Mouse (Mus musculus): Measurements from ENCODE around the gene Slc1a5. TPM values are rescaled to one million over a fixed set of nuclear protein-coding genes. Genes with fewer than 3 reads are reported as not detected.

Gene Slc1a5
- polyA plus RNA-seq (2012; ENCODE audit: insufficient read depth, low replicate concordance) = 35.2 and 52.2 TPM in 2 replicates

- peak within 1 kb of the TSS; percentile 98 for H3K4me3 ChIP-seq (replicated peaks)
- H3K36me3 ChIP-seq (replicated peaks; ENCODE audit: low read length) = peaks cover 11% of the 10 kb centered on the region
- H3K27me3 ChIP-seq (replicated peaks) = no peaks in the 10 kb centered on the region
- TF ChIP-seq FLI1 (IDR thresholded peaks at IDR 0.05; ENCODE audit: low read length) (0 out of 2 replicates have a peak, but pooled peaks have one; percentile 22), GATA1 (IDR thresholded peaks at IDR 0.05; ENCODE audit: borderline replicate concordance, low read length) (no peak)
- H3K4me1 ChIP-seq = peaks cover 63% of the 10 kb centered on the region
- H3K9me3 ChIP-seq = no peaks in the 10 kb centered on the region
These were observed at the start of gene Slc1a5 for GRCm38 (mm10) chr7:16780825-16781554. TSS of gene Slc1a5 (plus strand) at chr7:16781340.

- Histone ChIP-seq H3K9me3 (no peaks in the 10 kb centered on the region), H3K27me3 (replicated peaks) (no peaks in the 10 kb centered on the region)
These were observed 49.2 kb upstream of the Slc1a5 start for GRCm38 (mm10) chr7:16731893-16732422.

DNA sequence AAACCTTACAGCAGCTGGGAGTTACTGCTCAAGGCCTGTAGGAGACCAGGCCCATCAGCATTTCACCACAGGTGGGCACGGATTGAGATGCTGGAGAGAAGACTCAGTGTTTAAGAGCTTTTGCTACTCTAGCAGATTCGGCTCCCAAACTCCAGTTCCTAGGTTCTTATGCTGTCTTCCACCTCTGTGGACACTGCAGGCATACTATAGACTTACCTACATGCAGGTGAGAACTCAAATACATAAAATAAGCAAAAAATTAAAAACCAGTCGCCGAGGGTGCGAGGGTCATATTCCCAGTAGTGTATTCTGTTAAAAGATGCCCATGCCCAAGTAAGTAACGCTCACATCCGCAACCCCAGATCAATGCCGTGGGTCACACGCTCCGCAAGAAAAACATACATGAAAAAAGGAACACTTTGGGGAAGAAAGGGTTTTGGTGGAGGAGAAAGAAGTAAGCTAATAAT, 43.5 kb upstream of the Slc1a5 start:
- Histone ChIP-seq H3K27me3 (replicated peaks) (no peaks in the 10 kb centered on the region), H3K4me1 (peaks cover 49% of the 10 kb centered on the region), H3K9me3 (no peaks in the 10 kb centered on the region), H3K4me3 (replicated peaks) (peak overlapping the region; percentile 97), H3K36me3 (replicated peaks; ENCODE audit: low read length) (peaks cover 25% of the 10 kb centered on the region)
- TF ChIP-seq FLI1 (IDR thresholded peaks at IDR 0.05; ENCODE audit: low read length) (no peak), GATA1 (IDR thresholded peaks at IDR 0.05; ENCODE audit: borderline replicate concordance, low read length) (no peak)

More at GRCm38 (mm10) chr7:16731893-16732422, 49.2 kb upstream of the Slc1a5 start:
- TF ChIP-seq FLI1 (IDR thresholded peaks at IDR 0.05; ENCODE audit: low read length) (no peak), GATA1 (IDR thresholded peaks at IDR 0.05; ENCODE audit: borderline replicate concordance, low read length) (no peak)
- H3K4me1 ChIP-seq = peaks cover 27% of the 10 kb centered on the region
- H3K36me3 ChIP-seq (replicated peaks; ENCODE audit: low read length) = no peaks in the 10 kb centered on the region
- no peak overlapping the region for H3K4me3 ChIP-seq (replicated peaks)

DNA sequence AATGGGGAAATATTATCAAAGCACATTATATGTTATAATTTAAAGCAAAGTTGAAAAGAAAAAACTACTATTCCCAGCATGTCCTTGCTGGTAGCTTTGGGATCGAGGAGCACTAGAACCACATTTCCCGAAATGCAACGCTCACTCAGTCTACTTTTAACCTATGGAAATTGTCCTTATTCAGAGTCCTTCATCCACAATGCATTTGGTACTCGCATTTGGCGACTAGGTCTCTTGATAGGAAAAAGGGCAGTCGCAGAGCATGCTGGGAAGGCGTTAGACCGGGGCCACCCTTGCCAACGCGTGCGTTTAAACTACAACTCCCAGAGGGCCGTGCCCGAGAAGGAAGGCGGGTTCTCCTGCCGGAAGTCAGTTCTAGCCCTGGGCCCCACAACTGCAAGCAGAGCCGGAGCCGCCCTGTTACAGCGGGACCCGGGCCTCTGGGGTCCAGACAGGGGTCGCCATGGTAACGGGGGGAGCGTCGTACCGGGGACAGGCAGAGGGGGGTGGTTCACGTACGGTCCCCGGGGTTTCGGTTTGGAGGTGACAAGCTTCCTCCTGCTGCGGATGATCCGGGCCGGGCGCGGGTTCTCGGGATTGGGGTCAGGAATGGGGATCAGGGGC, 43.0 kb upstream of the Slc1a5 start, which contains the start of gene Ap2s1:
TSS of gene Ap2s1 (plus strand) at position 338 of the 624 bp plus-strand sequence.
- Histone ChIP-seq H3K4me1 (peaks cover 55% of the 10 kb centered on the region), H3K36me3 (replicated peaks; ENCODE audit: low read length) (peaks cover 30% of the 10 kb centered on the region)
- TF ChIP-seq FLI1 (IDR thresholded peaks at IDR 0.05; ENCODE audit: low read length) (no peak), GATA1 (IDR thresholded peaks at IDR 0.05; ENCODE audit: borderline replicate concordance, low read length) (no peak)

GRCm38 (mm10) chr7:16739056-16739604, 42.0 kb upstream of the Slc1a5 start:
- Histone ChIP-seq H3K9me3 (no peaks in the 10 kb centered on the region), H3K27me3 (replicated peaks) (no peaks in the 10 kb centered on the region), H3K4me1 (peaks cover 61% of the 10 kb centered on the region), H3K36me3 (replicated peaks; ENCODE audit: low read length) (peaks cover 40% of the 10 kb centered on the region), H3K4me3 (replicated peaks) (peak overlapping the region; percentile 97)
- no peak for TF ChIP-seq GATA1 (IDR thresholded peaks at IDR 0.05; ENCODE audit: borderline replicate concordance, low read length)
- no peak for TF ChIP-seq FLI1 (IDR thresholded peaks at IDR 0.05; ENCODE audit: low read length)

More for the DNA sequence above, 43.0 kb upstream of the Slc1a5 start, which contains the start of gene Ap2s1:
- Histone ChIP-seq H3K9me3 (no peaks in the 10 kb centered on the region), H3K27me3 (replicated peaks) (no peaks in the 10 kb centered on the region), H3K4me3 (replicated peaks) (peak within 1 kb of the TSS; percentile 97)

GRCm38 (mm10) chr7:16745373-16745772, 35.8 kb upstream of the Slc1a5 start:
- TF ChIP-seq FLI1 (IDR thresholded peaks at IDR 0.05; ENCODE audit: low read length) (no peak), GATA1 (IDR thresholded peaks at IDR 0.05; ENCODE audit: borderline replicate concordance, low read length) (no peak)
- Histone ChIP-seq H3K4me3 (replicated peaks) (peak overlapping the region; percentile 64), H3K9me3 (no peaks in the 10 kb centered on the region), H3K4me1 (peaks cover 70% of the 10 kb centered on the region), H3K27me3 (replicated peaks) (no peaks in the 10 kb centered on the region), H3K36me3 (replicated peaks; ENCODE audit: low read length) (peaks cover 97% of the 10 kb centered on the region)

DNA sequence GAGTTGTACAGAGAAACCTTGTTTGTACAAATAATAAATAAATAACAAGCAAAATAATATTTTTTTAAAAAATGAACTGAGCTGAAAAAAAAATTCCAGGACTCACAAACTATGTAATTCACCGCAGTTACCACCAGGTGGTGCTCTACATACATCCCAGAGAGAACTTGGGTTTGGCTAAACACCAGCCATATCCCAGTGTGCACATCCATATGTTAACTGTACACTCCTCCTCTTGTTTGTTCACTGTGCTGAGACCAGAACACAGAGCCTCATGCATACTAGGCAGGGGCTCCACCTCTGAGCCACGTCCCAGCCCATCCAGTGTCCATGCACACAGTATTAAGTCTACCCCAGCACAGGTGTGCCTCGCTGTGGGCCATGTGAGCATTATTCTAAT, 35.0 kb upstream of the Slc1a5 start:
- TF ChIP-seq FLI1 (IDR thresholded peaks at IDR 0.05; ENCODE audit: low read length) = no peak
- TF ChIP-seq GATA1 (IDR thresholded peaks at IDR 0.05; ENCODE audit: borderline replicate concordance, low read length) = no peak
- H3K27me3 ChIP-seq (replicated peaks) = no peaks in the 10 kb centered on the region
- H3K4me1 ChIP-seq = peaks cover 63% of the 10 kb centered on the region
- H3K9me3 ChIP-seq = no peaks in the 10 kb centered on the region
- peaks cover 96% of the 10 kb centered on the region for H3K36me3 ChIP-seq (replicated peaks; ENCODE audit: low read length)
- H3K4me3 ChIP-seq (replicated peaks) = no peak overlapping the region

- Histone ChIP-seq H3K36me3 (replicated peaks; ENCODE audit: low read length) (peaks cover 82% of the 10 kb centered on the region), H3K4me1 (peaks cover 53% of the 10 kb centered on the region), H3K4me3 (replicated peaks) (no peak overlapping the region), H3K9me3 (no peaks in the 10 kb centered on the region), H3K27me3 (replicated peaks) (no peaks in the 10 kb centered on the region)
- TF ChIP-seq FLI1 (IDR thresholded peaks at IDR 0.05; ENCODE audit: low read length) = no peak
- no peak for TF ChIP-seq GATA1 (IDR thresholded peaks at IDR 0.05; ENCODE audit: borderline replicate concordance, low read length)
These were observed 33.5 kb upstream of the Slc1a5 start for GRCm38 (mm10) chr7:16747656-16748055.

DNA sequence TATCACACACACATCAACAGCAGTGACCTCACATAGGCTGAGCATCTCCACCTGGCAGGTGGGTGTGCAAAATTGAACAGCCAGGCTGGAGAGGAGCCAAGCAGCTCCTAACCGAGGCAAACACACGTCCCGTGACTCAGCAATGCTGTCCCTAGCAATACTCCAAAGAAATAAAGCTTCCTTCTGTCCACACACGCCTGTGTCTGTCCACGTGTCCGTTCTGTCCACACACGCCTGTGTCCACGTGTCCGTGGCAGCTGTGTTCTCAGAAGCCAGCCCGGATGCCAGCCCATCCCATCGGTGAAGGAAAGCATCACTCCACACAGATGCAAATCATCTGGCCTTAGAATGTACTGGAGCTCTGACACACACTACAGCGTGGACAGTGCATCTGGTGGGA, 29.1 kb upstream of the Slc1a5 start:
- H3K36me3 ChIP-seq (replicated peaks; ENCODE audit: low read length) = peaks cover 39% of the 10 kb centered on the region
- no peak overlapping the region for H3K4me3 ChIP-seq (replicated peaks)
- H3K9me3 ChIP-seq = no peaks in the 10 kb centered on the region
- H3K4me1 ChIP-seq = peaks cover 22% of the 10 kb centered on the region
- TF ChIP-seq FLI1 (IDR thresholded peaks at IDR 0.05; ENCODE audit: low read length) (no peak), GATA1 (IDR thresholded peaks at IDR 0.05; ENCODE audit: borderline replicate concordance, low read length) (no peak)
- H3K27me3 ChIP-seq (replicated peaks) = peaks cover 10% of the 10 kb centered on the region

Data from megakaryocyte, embryonic 14.5 days (primary cell).